Mouse (Mus musculus) ovary, postnatal 14 days (tissue): ENCODE data around the gene Pet100.

ENCODE experiments used
- DNase-seq: peaks from one replicate; pipeline ENCODE4 v3.0.0; 2022; ENCODE audit warnings: low spot score

The Pet100 gene

GRCm38 (mm10) chr8:3626971-3627370 is 5.6 kb downstream of the Pet100 start:
- DNase-seq, result no peak

GRCm38 (mm10) chr8:3628014-3628413 is 6.7 kb downstream of the Pet100 start:
- DNase-seq, result no peak

GRCm38 (mm10) chr8:3630647-3631477 is 9.5 kb downstream of the Pet100 start, which contains the start of gene Stxbp2:
Gene Stxbp2 (plus strand): TSS chr8:3630955.
- DNase-seq, result peak; percentile 57

GRCm38 (mm10) chr8:3631478-3631875 is 10.1 kb downstream of the Pet100 start:
- DNase-seq, result no peak

- peak; percentile 14 for DNase-seq
These were observed 24.5 kb downstream of the Pet100 start for GRCm38 (mm10) chr8:3645804-3646203.

GRCm38 (mm10) chr8:3646824-3647531 is 25.6 kb downstream of the Pet100 start:
- DNase-seq, result no peak

- no peak for DNase-seq
These were observed 26.2 kb downstream of the Pet100 start for GRCm38 (mm10) chr8:3647561-3647960.

GRCm38 (mm10) chr8:3648268-3648667 is 26.9 kb downstream of the Pet100 start:
- no peak for DNase-seq

- no peak for DNase-seq
These were observed 27.6 kb downstream of the Pet100 start for GRCm38 (mm10) chr8:3648990-3649389.

- DNase-seq, result no peak
These were observed 31.5 kb downstream of the Pet100 start for GRCm38 (mm10) chr8:3652845-3653244.

- no peak for DNase-seq
These were observed 33.6 kb downstream of the Pet100 start for GRCm38 (mm10) chr8:3654726-3655508.

GRCm38 (mm10) chr8:3655526-3655925 is 34.2 kb downstream of the Pet100 start, which contains the start of gene Retn:
Gene Retn (plus strand): TSS chr8:3655770.
- DNase-seq, result no peak

- peak; percentile 12 for DNase-seq
These were observed 35.5 kb downstream of the Pet100 start for GRCm38 (mm10) chr8:3656725-3657381.

- no peak for DNase-seq
These were observed 39.5 kb downstream of the Pet100 start for GRCm38 (mm10) chr8:3660889-3661288.

GRCm38 (mm10) chr8:3664405-3664804 is 43.1 kb downstream of the Pet100 start:
- no peak for DNase-seq

GRCm38 (mm10) chr8:3665507-3665906 is 44.2 kb downstream of the Pet100 start, which contains the start of gene Mcemp1:
Gene Mcemp1 (plus strand): TSS chr8:3665754.
- no peak for DNase-seq

GRCm38 (mm10) chr8:3670388-3670787 is 49.0 kb downstream of the Pet100 start:
- no peak for DNase-seq

GRCm38 (mm10) chr8:3671980-3672491 is 50.7 kb downstream of the Pet100 start, which contains the start of gene Fcor:
Gene Fcor (minus strand): TSS chr8:3672362.
- peak; percentile 80 for DNase-seq

GRCm38 (mm10) chr8:3674671-3675070 is 53.3 kb downstream of the Pet100 start:
- DNase-seq, result no peak
